Mouse (Mus musculus) liver, postnatal 0 days (tissue): ENCODE data around the gene Map7d3.

Experiments
- CTCF ChIP-seq: sonication (generic); IDR thresholded peaks from 2 replicates; pipeline ENCODE4 v1.5.1; 2016; ENCODE audit warnings: antibody characterized with exemption, low read depth
- EP300 ChIP-seq: IDR thresholded peaks from 2 replicates; pipeline ENCODE4 v1.6.1; 2016; ENCODE audit warnings: antibody characterized with exemption, low read depth, mild to moderate bottlenecking

- TF ChIP-seq CTCF (no peak), EP300 (no peak)
Observed at GRCm38 (mm10) chrX:56821765-56822603, at the start of gene Map7d3.
